Mouse (Mus musculus) right cerebral cortex, postnatal 14 days (tissue): ENCODE results near the gene Ascl1.
A peak's percentile ranks its signal among the peaks of the same experiment; 100 is the strongest.

Source experiments
- DNase-seq: peaks from one replicate; pipeline ENCODE4 v3.0.0; 2022

Ascl1 gene

GRCm38 (mm10) chr10:87493576-87493975 is at the start of gene Ascl1:
TSS of gene Ascl1 (minus strand) at chr10:87493660.
- peak; percentile 47 for DNase-seq

GRCm38 (mm10) chr10:87534172-87534571 is 40.7 kb upstream of the Ascl1 start:
- no peak for DNase-seq

GRCm38 (mm10) chr10:87521646-87522045 is 28.2 kb upstream of the Ascl1 start, which contains the start of gene Pah:
TSS of gene Pah (plus strand) at chr10:87521795.
- no peak for DNase-seq

- DNase-seq, result no peak
Observed at GRCm38 (mm10) chr10:87520401-87521116, 27.1 kb upstream of the Ascl1 start.

GRCm38 (mm10) chr10:87518585-87518984 is 25.1 kb upstream of the Ascl1 start:
- DNase-seq, result no peak

GRCm38 (mm10) chr10:87513052-87513451 is 19.6 kb upstream of the Ascl1 start:
- no peak for DNase-seq

- DNase-seq, result no peak
Observed at GRCm38 (mm10) chr10:87508581-87508980, 15.1 kb upstream of the Ascl1 start.

GRCm38 (mm10) chr10:87503946-87504345 is 10.5 kb upstream of the Ascl1 start:
- peak; percentile 69 for DNase-seq

GRCm38 (mm10) chr10:87502283-87502682 is 8.8 kb upstream of the Ascl1 start:
- no peak for DNase-seq

GRCm38 (mm10) chr10:87501659-87502042 is 8.2 kb upstream of the Ascl1 start:
- no peak for DNase-seq

GRCm38 (mm10) chr10:87500926-87501658 is 7.6 kb upstream of the Ascl1 start:
- DNase-seq, result no peak

GRCm38 (mm10) chr10:87497056-87497455 is 3.6 kb upstream of the Ascl1 start:
- DNase-seq, result no peak

- DNase-seq, result peak; percentile 38
Observed at GRCm38 (mm10) chr10:87494596-87494995, 1.1 kb upstream of the Ascl1 start.

GRCm38 (mm10) chr10:87494176-87494575 is 716 bp upstream of the Ascl1 start:
- no peak for DNase-seq

GRCm38 (mm10) chr10:87492661-87493551 is 554 bp downstream of the Ascl1 start:
- DNase-seq, result peak; percentile 70

- DNase-seq, result no peak
Observed at GRCm38 (mm10) chr10:87492332-87492660, 1.2 kb downstream of the Ascl1 start.

GRCm38 (mm10) chr10:87491485-87492040 is 1.9 kb downstream of the Ascl1 start:
- DNase-seq, result no peak

GRCm38 (mm10) chr10:87490328-87490727 is 3.1 kb downstream of the Ascl1 start:
- DNase-seq, result no peak

- DNase-seq, result peak; percentile 30
Observed at GRCm38 (mm10) chr10:87489246-87490009, 4.0 kb downstream of the Ascl1 start.

- DNase-seq, result peak; percentile 44
Observed at GRCm38 (mm10) chr10:87488429-87489145, 4.9 kb downstream of the Ascl1 start.
